Mouse (Mus musculus) lung, postnatal 0 days (tissue): ENCODE data around the gene Kif9.

Experiments used
- CTCF ChIP-seq: IDR thresholded peaks from 2 replicates; pipeline ENCODE4 v1.5.1; 2016; ENCODE audit warnings: antibody characterized with exemption, mild to moderate bottlenecking
- EP300 ChIP-seq: IDR thresholded peaks from 2 replicates; pipeline ENCODE4 v1.6.1; 2016; ENCODE audit warnings: antibody characterized with exemption, mild to moderate bottlenecking, control low read depth

- TF ChIP-seq CTCF (no peak), EP300 (no peak)
Measured at GRCm38 (mm10) chr9:110488841-110489240, 12.1 kb downstream of the Kif9 start.
